Mouse (Mus musculus) G1E (cell line): ENCODE measurements around the gene Tada2a. TPM values are rescaled to one million over a fixed set of nuclear protein-coding genes. Genes with fewer than 3 reads are reported as not detected.

Experiments
- ATAC-seq: 2 replicates; pipeline ENCODE4 v1.8.0; 2016; ENCODE audit warnings: mild to moderate bottlenecking; ENCODE audit not compliant: insufficient number of reproducible peaks, poor library complexity, low FRiP score, severe bottlenecking; ENCODE audit errors: extremely low read depth
- DNase-seq: peaks from one replicate; pipeline ENCODE4 v3.0.0; 2012; ENCODE audit warnings: low spot score
- H3K27me3 ChIP-seq: 2 replicates; pipeline ENCODE4 v1.6.1; 2012; ENCODE audit warnings: mild to moderate bottlenecking, low read length, inconsistent platforms; ENCODE audit not compliant: insufficient read depth
- H3K36me3 ChIP-seq: replicated peaks from 2 replicates; pipeline ENCODE3; 2012; ENCODE audit warnings: mild to moderate bottlenecking, inconsistent platforms
- H3K4me1 ChIP-seq: 2 replicates; pipeline ENCODE4 v1.6.1; 2012; ENCODE audit warnings: low read depth, low read length, inconsistent platforms, mixed read lengths; ENCODE audit not compliant: insufficient read depth
- H3K4me3 ChIP-seq: 2 replicates; pipeline ENCODE4 v1.5.1; 2012; ENCODE audit warnings: low read depth, mild to moderate bottlenecking, inconsistent platforms, low read length, moderate library complexity, mixed read lengths
- H3K9me3 ChIP-seq: replicated peaks from 2 replicates; pipeline ENCODE4 v1.6.1; 2012; ENCODE audit warnings: inconsistent platforms
- CTCF ChIP-seq: IDR thresholded peaks from 2 replicates; pipeline ENCODE4 v1.5.1; 2012; ENCODE audit warnings: low read depth, low read length, inconsistent platforms, mixed read lengths
- GATA1 ChIP-seq: IDR thresholded peaks from 2 replicates; pipeline ENCODE4 v1.6.1; 2012; ENCODE audit warnings: borderline replicate concordance, low read length, inconsistent platforms, mixed read lengths
- GATA2 ChIP-seq: IDR thresholded peaks from 2 replicates; pipeline ENCODE4 v1.6.1; 2012; ENCODE audit warnings: low read depth, low read length, inconsistent platforms, borderline replicate concordance
- POLR2AphosphoS5 ChIP-seq: IDR thresholded peaks from 2 replicates; pipeline ENCODE4 v1.6.1; 2012; ENCODE audit warnings: low read depth, low read length, inconsistent platforms; ENCODE audit not compliant: insufficient replicate concordance
- TAL1 ChIP-seq: conservative IDR thresholded peaks from 2 replicates; pipeline ENCODE4 v1.6.1; 2012; ENCODE audit warnings: low read depth, low read length, inconsistent platforms, mixed read lengths
- polyA plus RNA-seq: library from polyadenylated mRNA; stranded (reverse); fragments of >175 nt; gene quantifications from 2 replicates; pipeline ENCODE4 v1.2.3, GENCODE M21; 2012
- total RNA-seq, 2 experiments: library from RNA; stranded (forward) in 1 of 2; stranded (reverse) in 1 of 2; fragments of 200-1000 nt in 1 of 2; fragments of >200 nt in 1 of 2; fragmentation: Nextera tagmentation in 1 of 2; gene quantifications; 2 replicates each; pipeline ENCODE4 v1.2.3; 2014 to 2017

The Tada2a gene
- total and polyA plus RNA-seq, 3 experiments, result 1.9 to 18.7 (median 18.5) TPM

DNA sequence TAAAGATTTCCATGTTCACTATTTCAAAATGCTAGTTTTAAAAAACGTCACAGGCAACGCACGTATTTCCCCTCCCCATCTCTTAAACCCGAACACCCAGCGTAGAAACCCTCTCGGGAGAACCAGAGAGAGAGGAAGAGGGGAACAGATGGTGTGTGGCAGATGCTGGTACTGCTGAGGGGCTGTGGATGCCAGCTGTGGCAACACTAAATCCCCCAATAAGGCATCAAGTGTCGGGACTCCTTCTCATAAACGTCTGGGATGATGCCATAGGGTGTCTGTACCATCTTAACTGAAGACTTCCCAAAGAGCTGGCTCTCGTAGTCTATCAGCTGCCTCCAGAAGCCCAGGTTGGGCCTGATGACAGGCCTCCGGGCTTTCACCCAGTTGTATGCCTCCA lies 81.0 kb downstream of the Tada2a start:
- Histone ChIP-seq H3K27me3 (peaks cover 31% of the 10 kb centered on the region), H3K9me3 (no peaks in the 10 kb centered on the region), H3K36me3 (peaks cover 7% of the 10 kb centered on the region), H3K4me1 (peaks cover 5% of the 10 kb centered on the region; the same call in 1 of the 2 replicates), H3K4me3 (no peak overlapping the region)
- ATAC-seq (no peak), DNase-seq (no peak)
- TF ChIP-seq CTCF (no peak), GATA2 (no peak), POLR2AphosphoS5 (no peak), GATA1 (no peak), TAL1 (no peak)

DNA sequence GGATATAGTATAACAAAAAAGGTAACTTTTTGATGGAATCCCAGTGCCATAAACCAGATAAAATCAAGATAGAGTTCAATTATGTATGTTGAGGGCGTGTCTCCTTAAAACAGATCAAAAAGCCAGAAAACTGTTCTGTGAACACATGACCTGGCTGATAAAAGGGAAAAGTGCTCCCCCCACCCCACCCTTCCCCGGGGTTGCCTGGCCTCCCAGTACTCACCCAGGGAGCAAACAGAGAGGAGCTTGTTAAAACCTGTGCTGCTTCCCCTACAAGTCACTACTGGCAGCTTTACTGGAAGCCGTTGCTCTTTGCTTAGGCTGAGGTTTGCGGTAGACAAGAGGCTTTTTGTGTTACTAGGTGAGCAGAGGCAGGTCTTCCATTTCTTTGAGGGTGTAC lies 82.1 kb downstream of the Tada2a start:
- H3K36me3 ChIP-seq, result peaks cover 18% of the 10 kb centered on the region
- H3K4me1 ChIP-seq, result peaks cover 5% of the 10 kb centered on the region; the same call in 1 of the 2 replicates
- H3K27me3 ChIP-seq, result peaks cover 30% of the 10 kb centered on the region
- H3K4me3 ChIP-seq, result no peak overlapping the region
- no peaks in the 10 kb centered on the region for H3K9me3 ChIP-seq
- ATAC-seq, result no peak
- DNase-seq, result no peak
- TF ChIP-seq TAL1 (no peak), GATA1 (no peak), CTCF (no peak), POLR2AphosphoS5 (no peak), GATA2 (no peak)

DNA sequence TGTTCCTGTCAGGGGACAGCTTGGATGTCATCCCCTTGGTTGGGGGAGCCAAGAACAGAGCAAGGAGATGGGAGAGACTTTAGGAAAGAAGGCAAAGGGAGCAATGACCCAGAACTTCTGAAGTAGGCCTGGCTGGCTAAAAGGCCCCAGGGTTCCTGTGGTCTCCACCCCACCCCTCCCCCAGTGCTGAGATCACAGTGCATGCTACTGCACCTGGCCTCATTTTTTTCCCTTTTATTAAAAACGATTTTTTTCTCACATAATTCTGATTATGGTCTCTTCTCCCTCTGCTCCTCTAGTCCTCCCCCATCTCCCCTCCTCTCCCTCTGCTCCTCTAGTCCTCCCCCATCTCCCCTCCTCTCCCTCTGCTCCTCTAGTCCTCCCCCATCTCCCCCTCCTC lies 84.4 kb downstream of the Tada2a start:
- no peaks in the 10 kb centered on the region for H3K9me3 ChIP-seq
- H3K4me1 ChIP-seq, result peaks cover 5% of the 10 kb centered on the region; the same call in 1 of the 2 replicates
- ATAC-seq (no peak), DNase-seq (no peak)
- TF ChIP-seq POLR2AphosphoS5 (no peak), CTCF (no peak), GATA2 (no peak), TAL1 (no peak), GATA1 (no peak)
- peaks cover 21% of the 10 kb centered on the region for H3K27me3 ChIP-seq
- H3K36me3 ChIP-seq, result peaks cover 39% of the 10 kb centered on the region
- no peak overlapping the region for H3K4me3 ChIP-seq

DNA sequence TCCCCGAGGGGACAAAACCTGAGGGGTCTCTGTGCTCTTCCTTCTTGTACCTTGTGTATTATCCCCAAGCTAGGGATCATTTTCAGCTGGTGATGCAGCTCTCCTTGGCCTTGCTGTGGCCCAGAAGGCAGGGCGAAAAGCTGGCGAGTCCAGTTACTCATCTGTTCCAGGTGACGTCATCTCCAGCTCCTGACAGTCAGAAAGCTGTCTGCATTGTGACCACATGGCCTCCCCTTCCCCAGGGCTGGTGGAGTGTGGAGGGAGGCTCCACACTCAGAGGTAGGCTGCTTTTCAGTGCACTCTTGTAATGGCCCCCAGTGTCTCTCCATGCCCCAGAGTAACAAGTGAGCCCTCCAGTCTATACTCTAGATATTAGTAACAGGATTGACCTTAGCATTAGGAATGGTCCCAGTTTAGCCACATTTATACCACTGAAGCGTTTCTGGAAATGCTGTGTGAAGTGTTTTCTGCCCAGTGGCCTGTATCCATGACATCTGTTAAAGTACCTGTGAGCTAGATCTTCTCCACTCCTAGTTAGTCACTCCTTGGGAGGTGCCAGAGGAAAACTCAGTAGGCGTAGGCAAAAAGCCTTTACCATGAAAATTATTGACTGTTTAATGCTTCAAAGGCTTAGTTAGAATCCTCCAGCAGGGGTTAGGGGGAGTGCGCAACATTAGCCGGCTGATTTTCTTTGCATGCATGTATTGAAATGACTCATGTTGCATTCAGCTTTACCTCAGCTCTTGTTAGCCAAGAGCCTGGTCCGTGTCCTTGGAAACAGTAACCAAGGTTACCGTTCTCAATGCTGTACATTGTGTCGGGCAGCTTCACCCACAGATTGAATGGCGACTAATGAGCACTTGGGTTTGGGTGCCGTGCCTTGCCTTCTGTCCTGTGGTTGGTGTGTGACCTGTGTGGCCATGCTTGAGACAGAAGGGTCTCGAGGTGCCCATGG lies 86.3 kb downstream of the Tada2a start:
- peaks cover 5% of the 10 kb centered on the region; the same call in 1 of the 2 replicates for H3K4me1 ChIP-seq
- DNase-seq (no peak), ATAC-seq (no peak)
- H3K4me3 ChIP-seq, result no peak overlapping the region
- peaks cover 58% of the 10 kb centered on the region for H3K36me3 ChIP-seq
- TF ChIP-seq GATA2 (no peak), GATA1 (no peak), POLR2AphosphoS5 (no peak), CTCF (no peak)
- H3K9me3 ChIP-seq, result no peaks in the 10 kb centered on the region
- peaks cover 11% of the 10 kb centered on the region for H3K27me3 ChIP-seq

DNA sequence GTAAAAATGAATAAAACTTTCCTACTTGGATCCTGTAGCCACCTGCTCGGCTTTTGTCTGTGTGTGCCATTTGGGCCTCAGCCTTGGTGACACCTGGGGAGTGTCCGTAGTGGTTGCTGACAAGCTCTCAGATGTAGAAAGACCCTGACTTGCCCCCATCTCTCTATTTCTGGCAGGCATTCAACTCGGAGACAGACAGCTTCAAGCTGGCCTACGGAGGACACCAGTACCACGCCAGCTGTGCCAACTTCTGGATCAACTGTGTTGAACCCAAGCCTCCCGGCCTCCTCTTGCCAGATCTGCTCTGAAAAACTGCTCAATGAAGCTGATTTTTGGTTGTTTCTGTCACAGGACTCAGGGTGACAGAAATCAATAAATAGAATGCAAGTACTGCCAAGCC lies 88.8 kb downstream of the Tada2a start:
- DNase-seq (no peak), ATAC-seq (no peak)
- no peaks in the 10 kb centered on the region for H3K9me3 ChIP-seq
- H3K27me3 ChIP-seq, result no peaks in the 10 kb centered on the region
- H3K36me3 ChIP-seq, result peaks cover 72% of the 10 kb centered on the region
- no peaks in the 10 kb centered on the region for H3K4me1 ChIP-seq
- TF ChIP-seq CTCF (no peak), POLR2AphosphoS5 (no peak)
- H3K4me3 ChIP-seq, result no peak overlapping the region

DNA sequence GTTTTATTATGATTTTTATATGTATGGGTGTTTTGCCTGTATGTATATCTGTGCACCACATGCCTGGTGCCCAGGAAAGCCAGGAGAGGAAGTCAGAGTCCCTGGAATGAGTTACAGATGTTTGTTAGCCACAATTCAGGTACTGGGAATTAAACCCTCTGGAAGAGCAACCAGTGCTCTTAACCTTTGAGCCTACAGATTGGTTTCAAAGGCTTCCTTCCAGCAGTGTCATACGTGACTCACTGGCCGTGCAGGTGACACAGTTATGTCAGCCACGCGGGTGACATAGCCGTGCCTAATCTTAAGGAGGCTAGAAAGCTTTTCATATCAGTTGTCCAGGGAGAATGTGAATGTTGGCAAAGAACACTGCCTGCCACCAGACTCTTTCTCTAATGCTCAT lies 95.7 kb downstream of the Tada2a start:
- Histone ChIP-seq H3K4me3 (no peak overlapping the region), H3K36me3 (peaks cover 77% of the 10 kb centered on the region), H3K4me1 (no peaks in the 10 kb centered on the region), H3K27me3 (no peaks in the 10 kb centered on the region), H3K9me3 (no peaks in the 10 kb centered on the region)
- ATAC-seq (no peak), DNase-seq (no peak)
- TF ChIP-seq GATA2 (no peak), CTCF (no peak), POLR2AphosphoS5 (no peak)
